In genomic region chr5:37699757-37700156, GRCm38 (mm10) we compare ENCODE assay signal across 11 mouse cellular contexts. TPM values are rescaled to one million over a fixed set of nuclear protein-coding genes. Genes with fewer than 3 reads are reported as not detected.
DNase-seq lines count a peak whose midpoint lies in the region; ATAC-seq lines count a peak whose summit lies in the region.
"Had no signal": no experiment of that assay in that cellular context is flagged by ENCODE, and none has a peak within 500 bp of the region (broad histone marks: within the 10 kb centered on the region; RNA-seq: fewer than 3 reads in every experiment).

No protein-coding gene starts in this region.

- peak; percentile 73 for DNase-seq in forebrain, embryonic 14.5 days (ENCODE audit: low spot score)
- DNase-seq in forebrain, embryonic 11.5 days (ENCODE audit: low spot score) = no peak
- peak; percentile 14 for DNase-seq in layer of hippocampus, adult 9-11 months
- no peak for DNase-seq in layer of hippocampus, adult 9-10 months (ENCODE audit: low spot score)
- DNase-seq in brain, adult 2 months (ENCODE audit: low read depth, low spot score) = peak; percentile 55
- DNase-seq in kidney, postnatal 14 days = peak; percentile 11
- no peak for DNase-seq in frontal cortex, postnatal 25 days (ENCODE audit: low spot score in 2 of 2)
- DNase-seq: gastrocnemius, postnatal 36 days; spleen, adult 18-20 months had no signal

- H3K27me3 ChIP-seq in forebrain, embryonic 14.5 days (replicated peaks; ENCODE audit: control insufficient read depth, insufficient read depth, low read length) = no peaks in the 10 kb centered on the region
- no peaks in the 10 kb centered on the region for H3K27me3 ChIP-seq in forebrain, embryonic 11.5 days (ENCODE audit: control insufficient read depth, insufficient read depth, low read length)

- H3K4me2 ChIP-seq in forebrain, embryonic 14.5 days (ENCODE audit: low read length) = no peak overlapping the region
- no peak overlapping the region for H3K4me2 ChIP-seq in forebrain, embryonic 11.5 days (ENCODE audit: low read depth, low read length, severe bottlenecking)

- no peaks in the 10 kb centered on the region for H3K36me3 ChIP-seq in forebrain, embryonic 14.5 days (ENCODE audit: control insufficient read depth, insufficient read depth, low read length)
- H3K36me3 ChIP-seq in forebrain, embryonic 11.5 days (ENCODE audit: control insufficient read depth, insufficient read depth, low read length) = no peaks in the 10 kb centered on the region

- H3K27ac ChIP-seq in forebrain, embryonic 14.5 days (ENCODE audit: low read depth, low read length) = no peak overlapping the region
- H3K27ac ChIP-seq in forebrain, embryonic 11.5 days (ENCODE audit: low read depth, low read length) = no peak overlapping the region

- H3K4me3 ChIP-seq in forebrain, embryonic 14.5 days (ENCODE audit: low read depth, low read length) = no peak overlapping the region
- H3K4me3 ChIP-seq in forebrain, embryonic 11.5 days (ENCODE audit: low read depth, low read length) = no peak overlapping the region

- no peak overlapping the region for H3K9ac ChIP-seq in forebrain, embryonic 14.5 days (ENCODE audit: low read length)
- no peak overlapping the region for H3K9ac ChIP-seq in forebrain, embryonic 11.5 days (ENCODE audit: low read length)

- H3K9me3 ChIP-seq in forebrain, embryonic 14.5 days (replicated peaks; ENCODE audit: control insufficient read depth, low read length) = no peaks in the 10 kb centered on the region
- H3K9me3 ChIP-seq in forebrain, embryonic 11.5 days (ENCODE audit: control insufficient read depth, low read length) = no peaks in the 10 kb centered on the region

- WGBS in forebrain, embryonic 14.5 days = 67% methylated on average over 12 of the region's 12 CpGs
- WGBS in forebrain, embryonic 11.5 days = 92% methylated on average over 12 of the region's 12 CpGs

- peak; percentile 82 for ATAC-seq in forebrain, embryonic 14.5 days
- no peak for ATAC-seq in forebrain, embryonic 11.5 days (replicated peaks; ENCODE audit: low FRiP score)
- no peak for ATAC-seq in inflammation-experienced regulatory T-cells, adult 6 months

- H3K4me1 ChIP-seq in forebrain, embryonic 14.5 days (ENCODE audit: control insufficient read depth, insufficient read depth, low read length) = peaks cover 8% of the 10 kb centered on the region
- peaks cover 4% of the 10 kb centered on the region; the same call in 1 of the 2 replicates for H3K4me1 ChIP-seq in forebrain, embryonic 11.5 days (replicated peaks; ENCODE audit: control insufficient read depth, insufficient read depth, low read length)

RNA-seq across cellular contexts. Expression of gene Stk32b, which starts 17.2 kb away (rescaled TPM):
- 22.1 and 22.5 TPM in 2 replicates for polyA plus RNA-seq in forebrain, embryonic 14.5 days (2014; fragmentation: Nextera tagmentation; extraction: Ambion mirVana)
- polyA plus RNA-seq in forebrain, embryonic 11.5 days (2014; fragmentation: Nextera tagmentation; extraction: Ambion mirVana) = 2.4 and 4.3 TPM in 2 replicates
- not detected for polyA plus RNA-seq in inflammation-experienced regulatory T-cells, adult 6 months (2017; shearing (Covaris generic))

RNA-seq across cellular contexts. Expression of gene Cytl1, which starts 35.6 kb away (rescaled TPM):
- not detected in 2 replicates for polyA plus RNA-seq in forebrain, embryonic 14.5 days (2014; fragmentation: Nextera tagmentation; extraction: Ambion mirVana)
- 0.67 and 0.75 TPM in 2 replicates for polyA plus RNA-seq in forebrain, embryonic 11.5 days (2014; fragmentation: Nextera tagmentation; extraction: Ambion mirVana)
- not detected for polyA plus RNA-seq in inflammation-experienced regulatory T-cells, adult 6 months (2017; shearing (Covaris generic))
- polyA plus RNA-seq: liver, embryonic 16.5 days had no signal

Comparison
In these comparisons a context has a peak if more than half of its experiments do, and no peak if none do; other contexts are left out.
1. DNase-seq: peak in forebrain, embryonic 14.5 days (single experiment), layer of hippocampus, adult 9-11 months (single experiment), brain, adult 2 months (single experiment) and kidney, postnatal 14 days (single experiment); none in forebrain, embryonic 11.5 days (single experiment), layer of hippocampus, adult 9-10 months (single experiment) and frontal cortex, postnatal 25 days (0 of 2).